Mouse (Mus musculus) MEL (cell line): ENCODE measurements around the gene Trappc3l. TPM values are rescaled to one million over a fixed set of nuclear protein-coding genes. Genes with fewer than 3 reads are reported as not detected.

ENCODE experiments used
- DNase-seq: peaks from one replicate; pipeline ENCODE4 v3.0.0; 2011; ENCODE audit warnings: low read depth, low spot score
- H3K27ac ChIP-seq: 2 replicates; pipeline ENCODE4 v1.5.1; 2012; ENCODE audit warnings: low read depth, mild to moderate bottlenecking, control low read depth, low read length, moderate library complexity; ENCODE audit not compliant: control insufficient read depth
- H3K27me3 ChIP-seq, 2 experiments: fragments of 150-350 bp in 1 of 2; sonication (generic) in 1 of 2; 2 replicates each; pipeline ENCODE4 v1.6.1; 2012; ENCODE audit warnings: low read length in 2 of 2, mild to moderate bottlenecking in 2 of 2, improper control_type of control experiment in 1 of 2, moderate library complexity in 1 of 2; ENCODE audit not compliant: insufficient read depth in 2 of 2, control insufficient read depth in 1 of 2
- H3K36me3 ChIP-seq, 2 experiments: 2 replicates each; pipeline ENCODE4 v1.6.1; 2012 to 2014; ENCODE audit warnings: low read length in 2 of 2, improper control_type of control experiment in 1 of 2, inconsistent platforms in 1 of 2, mild to moderate bottlenecking in 1 of 2; ENCODE audit not compliant: insufficient read depth in 2 of 2, control insufficient read depth in 1 of 2
- H3K4me1 ChIP-seq, 2 experiments: fragments of 150-350 bp in 1 of 2; sonication (generic) in 1 of 2; 2 replicates each; pipeline ENCODE4 v1.6.1; 2012; ENCODE audit warnings: low read length in 2 of 2, improper control_type of control experiment in 1 of 2, mild to moderate bottlenecking in 1 of 2; ENCODE audit not compliant: insufficient read depth in 2 of 2, control insufficient read depth in 1 of 2
- H3K4me3 ChIP-seq, 2 experiments: fragments of 150-350 bp in 1 of 2; sonication (generic) in 1 of 2; 2 replicates each; pipeline ENCODE4 v1.5.1; 2012; ENCODE audit warnings: low read depth in 2 of 2, low read length in 2 of 2, mild to moderate bottlenecking in 2 of 2, moderate library complexity in 2 of 2, control low read depth in 1 of 2, improper control_type of control experiment in 1 of 2; ENCODE audit not compliant: control insufficient read depth in 1 of 2, insufficient read depth in 1 of 2
- H3K79me2 ChIP-seq: 2 replicates; pipeline ENCODE4 v1.6.1; 2012; ENCODE audit warnings: mild to moderate bottlenecking, low read length, moderate library complexity; ENCODE audit not compliant: control insufficient read depth, poor library complexity, insufficient read depth
- H3K9ac ChIP-seq: 2 replicates; pipeline ENCODE4 v1.6.1; 2012; ENCODE audit warnings: low read depth, mild to moderate bottlenecking, control low read depth, low read length, moderate library complexity; ENCODE audit not compliant: control insufficient read depth, poor library complexity, severe bottlenecking
- H3K9me3 ChIP-seq: fragments of 150-350 bp; sonication (generic); replicated peaks from 2 replicates; pipeline ENCODE4 v1.6.1; 2012; ENCODE audit warnings: mild to moderate bottlenecking, low read length, improper control_type of control experiment, moderate library complexity; ENCODE audit not compliant: insufficient read depth
- BHLHE40 ChIP-seq: IDR thresholded peaks from 2 replicates; pipeline ENCODE4 v1.6.1; 2012; ENCODE audit warnings: low read depth, mild to moderate bottlenecking, inconsistent platforms, low read length, improper control_type of control experiment, borderline replicate concordance
- CHD1 ChIP-seq: IDR thresholded peaks from 2 replicates; pipeline ENCODE4 v1.6.1; 2012; ENCODE audit warnings: low read depth, mild to moderate bottlenecking, inconsistent platforms, low read length, improper control_type of control experiment
- CHD2 ChIP-seq: IDR thresholded peaks from 2 replicates; pipeline ENCODE4 v1.6.1; 2011; ENCODE audit warnings: low read length, improper control_type of control experiment
- CTCF ChIP-seq, 3 experiments: IDR thresholded peaks in 2 of 3; conservative IDR thresholded peaks in 1 of 3; 2 replicates each; pipeline ENCODE4 v1.5.1; 2011 to 2012; ENCODE audit warnings: low read length in 3 of 3, low read depth in 2 of 3, mild to moderate bottlenecking in 2 of 3, improper control_type of control experiment in 1 of 3, inconsistent platforms in 1 of 3, mixed read lengths in 1 of 3, moderate library complexity in 1 of 3; ENCODE audit not compliant: control insufficient read depth in 1 of 3, insufficient read depth in 1 of 3, poor library complexity in 1 of 3, severe bottlenecking in 1 of 3
- EP300 ChIP-seq, 2 experiments: IDR thresholded peaks; 2 replicates each; pipeline ENCODE4 v1.6.1; 2011; ENCODE audit warnings: improper control_type of control experiment in 2 of 2, low read length in 2 of 2, low read depth in 1 of 2, mild to moderate bottlenecking in 1 of 2
- ETS1 ChIP-seq: IDR thresholded peaks from 2 replicates; pipeline ENCODE4 v1.6.1; 2012; ENCODE audit warnings: low read depth, mild to moderate bottlenecking, inconsistent platforms, low read length, improper control_type of control experiment, moderate library complexity
- GABPA ChIP-seq: IDR thresholded peaks from 2 replicates; pipeline ENCODE4 v1.6.1; 2012; ENCODE audit warnings: low read depth, mild to moderate bottlenecking, inconsistent platforms, low read length, improper control_type of control experiment, moderate library complexity
- JUND ChIP-seq: IDR thresholded peaks from 2 replicates; pipeline ENCODE4 v1.6.1; 2011; ENCODE audit warnings: low read depth, mild to moderate bottlenecking, improper control_type of control experiment, low read length
- KAT2A ChIP-seq: conservative IDR thresholded peaks from 2 replicates; pipeline ENCODE4 v1.6.1; 2012; ENCODE audit warnings: low read depth, low read length, improper control_type of control experiment, inconsistent platforms
- MAFK ChIP-seq: IDR thresholded peaks from 2 replicates; pipeline ENCODE4 v1.6.1; 2011; ENCODE audit warnings: low read depth, mild to moderate bottlenecking, low read length, improper control_type of control experiment, borderline replicate concordance
- MAZ ChIP-seq: IDR thresholded peaks from 2 replicates; pipeline ENCODE4 v1.6.1; 2012; ENCODE audit warnings: low read depth, mild to moderate bottlenecking, inconsistent platforms, low read length, improper control_type of control experiment
- MEF2A ChIP-seq: IDR thresholded peaks from 2 replicates; pipeline ENCODE4 v1.6.1; 2014; ENCODE audit warnings: low read depth, mild to moderate bottlenecking, inconsistent platforms, low read length, improper control_type of control experiment; ENCODE audit not compliant: poor library complexity, insufficient replicate concordance, severe bottlenecking; ENCODE audit errors: extremely low read depth
- MYC ChIP-seq: IDR thresholded peaks from 2 replicates; pipeline ENCODE4 v1.6.1; 2011; ENCODE audit warnings: low read depth, mild to moderate bottlenecking, low read length, improper control_type of control experiment, moderate library complexity
- NRF1 ChIP-seq: IDR thresholded peaks from 2 replicates; pipeline ENCODE4 v1.6.1; 2014; ENCODE audit warnings: low read depth, mild to moderate bottlenecking, inconsistent platforms, low read length, improper control_type of control experiment, moderate library complexity; ENCODE audit not compliant: poor library complexity, insufficient read depth, severe bottlenecking
- POLR2AphosphoS2 ChIP-seq: IDR thresholded peaks from 2 replicates; pipeline ENCODE4 v1.6.1; 2011; ENCODE audit warnings: low read length, improper control_type of control experiment
- RAD21 ChIP-seq: IDR thresholded peaks from 2 replicates; pipeline ENCODE4 v1.6.1; 2011; ENCODE audit warnings: mild to moderate bottlenecking, low read depth, low read length, improper control_type of control experiment
- RCOR1 ChIP-seq: IDR thresholded peaks from 2 replicates; pipeline ENCODE4 v1.6.1; 2012; ENCODE audit warnings: low read depth, mild to moderate bottlenecking, inconsistent platforms, low read length, improper control_type of control experiment
- SIN3A ChIP-seq: IDR thresholded peaks from 2 replicates; pipeline ENCODE4 v1.6.1; 2012; ENCODE audit warnings: low read length, improper control_type of control experiment, inconsistent platforms
- TAL1 ChIP-seq: IDR thresholded peaks from 2 replicates; pipeline ENCODE4 v1.6.1; 2012; ENCODE audit warnings: mild to moderate bottlenecking, inconsistent platforms, low read length, moderate library complexity, mixed read lengths
- TCF12 ChIP-seq: IDR thresholded peaks from 2 replicates; pipeline ENCODE4 v1.6.1; 2014; ENCODE audit warnings: low read depth, mild to moderate bottlenecking, inconsistent platforms, low read length, improper control_type of control experiment, moderate library complexity
- UBTF ChIP-seq: IDR thresholded peaks from 2 replicates; pipeline ENCODE4 v1.6.1; 2012; ENCODE audit warnings: low read depth, mild to moderate bottlenecking, inconsistent platforms, low read length, improper control_type of control experiment, moderate library complexity, borderline replicate concordance; ENCODE audit not compliant: insufficient read depth
- ZC3H11A ChIP-seq: IDR thresholded peaks from 2 replicates; pipeline ENCODE4 v1.6.1; 2012; ENCODE audit warnings: low read depth, mild to moderate bottlenecking, inconsistent platforms, low read length, improper control_type of control experiment
- ZKSCAN1 ChIP-seq: IDR thresholded peaks from 2 replicates; pipeline ENCODE4 v1.6.1; 2012; ENCODE audit warnings: low read depth, mild to moderate bottlenecking, inconsistent platforms, low read length, improper control_type of control experiment, moderate library complexity
- ZNF384 ChIP-seq: IDR thresholded peaks from 2 replicates; pipeline ENCODE4 v1.6.1; 2012; ENCODE audit warnings: low read depth, mild to moderate bottlenecking, inconsistent platforms, low read length, improper control_type of control experiment
- polyA plus RNA-seq, 2 experiments: library from polyadenylated mRNA; stranded (reverse) in 1 of 2; unstranded in 1 of 2; fragments of >175 nt in 1 of 2; fragments of >200 nt in 1 of 2; gene quantifications; 2 replicates each; pipeline versions ENCODE4 v1.2.1 to v1.2.4; 2012; ENCODE audit warnings: low replicate concordance in 2 of 2, low read depth in 1 of 2; ENCODE audit not compliant: insufficient read length in 2 of 2, insufficient read depth in 1 of 2, missing spikeins in 1 of 2
- total RNA-seq: library from RNA; depleted of rRNA; stranded (reverse); fragments of 300-350 nt; gene quantifications from 2 replicates; pipeline ENCODE4 v1.2.3, GENCODE M21; 2012

Gene Trappc3l
- total and polyA plus RNA-seq, 3 experiments, result not detected

DNA sequence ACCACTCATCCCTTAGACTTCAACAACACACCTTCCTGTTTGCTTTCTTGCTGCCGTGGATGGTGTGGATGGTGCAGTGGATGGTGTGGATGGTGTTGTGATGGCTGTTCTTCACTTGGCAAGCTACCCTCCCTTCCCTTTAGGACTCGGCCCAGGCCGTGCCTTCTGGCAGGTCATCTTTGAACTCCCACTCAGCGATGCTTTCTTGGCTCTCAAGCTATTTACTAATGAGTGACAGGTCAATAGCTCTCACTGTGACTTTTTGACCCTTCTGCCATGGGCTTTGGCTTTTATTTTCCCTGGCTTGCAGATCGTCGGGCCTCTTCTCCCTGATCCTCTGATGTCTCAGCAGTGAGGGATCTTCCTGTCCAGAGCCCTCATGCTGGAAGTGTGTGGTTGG lies 99.0 kb downstream of the Trappc3l start:
- Histone ChIP-seq H3K4me3 (no peak overlapping the region), H3K27me3 (no peaks in the 10 kb centered on the region), H3K36me3 (no peaks in the 10 kb centered on the region), H3K9me3 (no peaks in the 10 kb centered on the region), H3K4me1 (no peaks in the 10 kb centered on the region), H3K27ac (no peak overlapping the region), H3K9ac (no peak overlapping the region), H3K79me2 (no peaks in the 10 kb centered on the region)
- TF ChIP-seq KAT2A (no peak), UBTF (no peak), RAD21 (no peak), SIN3A (no peak), ETS1 (no peak), NRF1 (no peak), CHD1 (no peak), ZC3H11A (no peak), TAL1 (no peak), RCOR1 (no peak), JUND (no peak), ZKSCAN1 (no peak), MYC (no peak), CTCF (IDR thresholded peaks at IDR 0.05 in 2 of 3, conservative IDR thresholded peaks at IDR 0.05 in 1 of 3; ENCODE audit: control insufficient read depth in 1 of 3, insufficient read depth in 1 of 3, low read depth in 2 of 3, low read length in 3 of 3, poor library complexity in 1 of 3, severe bottlenecking in 1 of 3) (no peak), ZNF384 (no peak), BHLHE40 (no peak)
- DNase-seq, result no peak

GRCm38 (mm10) chr10:34138027-34138426 lies 100.6 kb downstream of the Trappc3l start:
- Histone ChIP-seq H3K4me3 (no peak overlapping the region), H3K36me3 (no peaks in the 10 kb centered on the region), H3K4me1 (no peaks in the 10 kb centered on the region), H3K27ac (no peak overlapping the region), H3K9me3 (no peaks in the 10 kb centered on the region), H3K79me2 (no peaks in the 10 kb centered on the region), H3K9ac (no peak overlapping the region), H3K27me3 (no peaks in the 10 kb centered on the region)
- TF ChIP-seq GABPA, result no peak
- no peak for TF ChIP-seq TCF12
- TF ChIP-seq MEF2A, result no peak
- no peak for TF ChIP-seq JUND
- no peak for TF ChIP-seq CHD2
- no peak for TF ChIP-seq ZNF384
- no peak for TF ChIP-seq EP300 (IDR thresholded peaks at IDR 0.05; ENCODE audit: low read depth in 1 of 2, low read length in 2 of 2)
- no peak for TF ChIP-seq POLR2AphosphoS2
- no peak for TF ChIP-seq ZC3H11A
- TF ChIP-seq MAFK, result no peak
- no peak for TF ChIP-seq MAZ
- TF ChIP-seq KAT2A, result no peak
- DNase-seq, result no peak
